Mouse (Mus musculus) small intestine, adult 2 months (tissue): Measurements from ENCODE around the gene B3galt4.

Experiments
- CTCF ChIP-seq: fragments of 200-500 bp; IDR thresholded peaks from 2 replicates; pipeline ENCODE4 v1.5.1; 2012; ENCODE audit warnings: low read depth, mild to moderate bottlenecking, control low read depth, inconsistent platforms, low read length, moderate library complexity, mixed read lengths; ENCODE audit not compliant: insufficient replicate concordance, insufficient read length; ENCODE audit errors: extremely low read depth
- POLR2A ChIP-seq: fragments of 200-500 bp; IDR thresholded peaks from 2 replicates; pipeline ENCODE4 v1.6.1; 2012; ENCODE audit warnings: low read depth, mild to moderate bottlenecking, control low read depth, inconsistent platforms, low read length, moderate library complexity

- TF ChIP-seq POLR2A (no peak), CTCF (no peak)
Measured at GRCm38 (mm10) chr17:33962876-33963275, 11.6 kb upstream of the B3galt4 start.
